In the genomic region with DNA sequence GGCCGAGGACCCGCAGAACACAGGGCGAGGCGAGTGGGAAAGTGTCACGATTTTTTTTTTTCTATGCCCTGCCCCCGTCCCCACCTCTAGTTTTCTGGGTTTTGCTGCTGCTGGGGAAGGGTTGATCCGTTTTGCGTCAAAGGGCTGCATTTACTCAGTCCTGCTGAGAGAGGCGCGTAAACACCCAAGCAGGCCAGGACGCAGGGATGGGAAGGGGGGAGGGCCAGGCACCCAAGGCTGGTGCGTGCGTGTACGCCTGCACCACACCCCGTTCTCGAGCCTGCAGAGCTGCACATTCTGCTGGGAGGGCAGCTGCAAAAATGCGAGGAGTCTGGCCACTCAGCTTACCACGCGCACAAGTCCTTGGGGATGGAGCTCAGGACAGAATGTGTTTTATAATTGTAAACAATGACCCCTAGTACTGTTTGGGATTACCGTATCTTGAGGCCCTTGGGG, we compare ENCODE assay signal across 7 mouse cellular contexts. TPM values are rescaled to one million over a fixed set of nuclear protein-coding genes. Genes with fewer than 3 reads are reported as not detected.
DNase-seq lines count a peak whose midpoint lies in the region; ATAC-seq lines count a peak whose summit lies in the region.

No protein-coding gene starts in this region.

- H3K27ac ChIP-seq in midbrain, embryonic 12.5 days (replicated peaks) = no peak overlapping the region

- DNase-seq in adrenal gland, adult (ENCODE audit: inconsistent age in 2 of 2, low spot score in 1 of 2) = peak; percentile 93 to 97
- DNase-seq in embryo, embryonic 9.5 days (ENCODE audit: extremely low spot score) = peak; percentile 66
- peak; percentile 100 for DNase-seq in heart, adult 11 months
- DNase-seq in kidney, adult 11 months = peak; percentile 65
- peak; percentile 48 for DNase-seq in left cerebral cortex, postnatal 4 days
- peak; percentile 92 for DNase-seq in skeletal muscle tissue, adult 2 months (ENCODE audit: low read depth, low spot score)

- H3K36me3 ChIP-seq in midbrain, embryonic 12.5 days = no peaks in the 10 kb centered on the region

- H3K4me1 ChIP-seq in midbrain, embryonic 12.5 days = peaks cover 32% of the 10 kb centered on the region

- H3K9ac ChIP-seq in midbrain, embryonic 12.5 days (replicated peaks) = peak overlapping the region; percentile 52

- intact Hi-C loops in left cerebral cortex, postnatal 4 days (cut with DNase I) = loop anchor here (5.0 to 10.0 kb wide), 2 partner anchors 76 to 539 kb away; a partner anchor contains a TSS

- H3K9me3 ChIP-seq in midbrain, embryonic 12.5 days = no peaks in the 10 kb centered on the region

- H3K4me3 ChIP-seq in midbrain, embryonic 12.5 days = peak overlapping the region; percentile 55

- peaks cover 96% of the 10 kb centered on the region for H3K27me3 ChIP-seq in midbrain, embryonic 12.5 days

- peak overlapping the region; percentile 93 for H3K4me2 ChIP-seq in midbrain, embryonic 12.5 days (replicated peaks)

- ATAC-seq in midbrain, embryonic 12.5 days (ENCODE audit: low FRiP score, low read depth) = 0 out of 2 replicates have a peak, but pooled peaks have one; percentile 10

- under 1% methylated on average over 20 of the region's 20 CpGs for WGBS in midbrain, embryonic 12.5 days

RNA-seq across cellular contexts. Expression of a gene that starts 2.0 kb away (rescaled TPM):
- 10 to 100 TPM; 46.3 to 52.0 TPM for total RNA-seq in left cerebral cortex, postnatal 4 days (2021)
- 0.81 and 0.96 TPM in 2 replicates for polyA plus RNA-seq in midbrain, embryonic 12.5 days (2016; fragmentation: Nextera tagmentation; extraction: Ambion mirVana)

Comparison
In these comparisons a context has a peak if more than half of its experiments do, and no peak if none do; other contexts are left out.
1. DNase-seq: peak in every context shown above with its lines; median percentile 100 in heart, adult 11 months; 95 in adrenal gland, adult; 92 in skeletal muscle tissue, adult 2 months; 66 in embryo, embryonic 9.5 days; 65 in kidney, adult 11 months; 48 in left cerebral cortex, postnatal 4 days.